Mouse (Mus musculus) gastrocnemius, postnatal 14 days (tissue): ENCODE data around the gene Mrpl43. TPM values are rescaled to one million over a fixed set of nuclear protein-coding genes. Genes with fewer than 3 reads are reported as not detected.

ENCODE experiments used
- DNase-seq: peaks from one replicate; pipeline ENCODE4 v3.0.0; 2021; ENCODE audit warnings: mixed read lengths
- intact Hi-C: fragments of 180-260 bp; cut with DNase I; formaldehyde crosslinking; loops from one replicate; pipeline ENCODE4 v1.15.1; 2025; ENCODE audit warnings: low total_unique reads
- total RNA-seq, 2 experiments: library from RNA; stranded (reverse); gene quantifications; 2 replicates each; pipeline ENCODE4 v1.2.3; 2021

Gene Mrpl43
- total RNA-seq, 2 experiments from 2014 or later = 32.9 to 35.4 TPM

- peak; percentile 77 for DNase-seq
- intact Hi-C loops = loop anchor here (2.0 kb wide), 1 partner anchor 18 kb away; no protein-coding TSS in a partner anchor
Measured at GRCm38 (mm10) chr19:45030746-45031693, 24.8 kb upstream of the Mrpl43 start.

- intact Hi-C loops = loop anchor here (2.0 kb wide), 1 partner anchor 17 kb away; no protein-coding TSS in a partner anchor
- peak; percentile 73 for DNase-seq
Measured at GRCm38 (mm10) chr19:45030111-45030510, 23.9 kb upstream of the Mrpl43 start.

- intact Hi-C loops = no loop called here
- no peak for DNase-seq
Measured at GRCm38 (mm10) chr19:45029571-45029970, 23.3 kb upstream of the Mrpl43 start.

GRCm38 (mm10) chr19:45028746-45029145 is 22.5 kb upstream of the Mrpl43 start:
- intact Hi-C loops = no loop called here
- no peak for DNase-seq

- DNase-seq = no peak
- intact Hi-C loops = no loop called here
Measured at GRCm38 (mm10) chr19:45027848-45028247, 21.6 kb upstream of the Mrpl43 start.

- DNase-seq = no peak
- intact Hi-C loops = no loop called here
Measured at GRCm38 (mm10) chr19:45026958-45027670, 20.9 kb upstream of the Mrpl43 start.

GRCm38 (mm10) chr19:45025937-45026568 is 19.8 kb upstream of the Mrpl43 start:
- no peak for DNase-seq
- intact Hi-C loops = no loop called here

GRCm38 (mm10) chr19:45024775-45025174 is 18.5 kb upstream of the Mrpl43 start:
- DNase-seq = no peak
- intact Hi-C loops = no loop called here

- intact Hi-C loops = no loop called here
- no peak for DNase-seq
Measured at GRCm38 (mm10) chr19:45023993-45024392, 17.8 kb upstream of the Mrpl43 start.

GRCm38 (mm10) chr19:45021362-45021761 is 15.1 kb upstream of the Mrpl43 start:
- DNase-seq = no peak
- intact Hi-C loops = no loop called here

GRCm38 (mm10) chr19:45020348-45020747 is 14.1 kb upstream of the Mrpl43 start:
- peak; percentile 85 for DNase-seq
- intact Hi-C loops = no loop called here

GRCm38 (mm10) chr19:45018351-45018831 is 12.1 kb upstream of the Mrpl43 start:
- intact Hi-C loops = no loop called here
- DNase-seq = no peak

- intact Hi-C loops = no loop called here
- peak; percentile 91 for DNase-seq
Measured at GRCm38 (mm10) chr19:45017909-45018308, 11.7 kb upstream of the Mrpl43 start.

- intact Hi-C loops = no loop called here
- peak; percentile 91 for DNase-seq
Measured at GRCm38 (mm10) chr19:45017216-45017771, 11.1 kb upstream of the Mrpl43 start.

GRCm38 (mm10) chr19:45016341-45017215 is 10.3 kb upstream of the Mrpl43 start:
- intact Hi-C loops = no loop called here
- DNase-seq = peak; percentile 90

- intact Hi-C loops = no loop called here
- peak; percentile 65 for DNase-seq
Measured at GRCm38 (mm10) chr19:45015518-45016281, 9.5 kb upstream of the Mrpl43 start.

- peak; percentile 69 for DNase-seq
- intact Hi-C loops = no loop called here
Measured at GRCm38 (mm10) chr19:45014981-45015402, 8.8 kb upstream of the Mrpl43 start.
